Mouse (Mus musculus): Measurements from ENCODE around the gene Pde4d. TPM values are rescaled to one million over a fixed set of nuclear protein-coding genes. Genes with fewer than 3 reads are reported as not detected.

Gene Pde4d
- polyA plus RNA-seq, 1 experiment: 33.8 TPM

DNA sequence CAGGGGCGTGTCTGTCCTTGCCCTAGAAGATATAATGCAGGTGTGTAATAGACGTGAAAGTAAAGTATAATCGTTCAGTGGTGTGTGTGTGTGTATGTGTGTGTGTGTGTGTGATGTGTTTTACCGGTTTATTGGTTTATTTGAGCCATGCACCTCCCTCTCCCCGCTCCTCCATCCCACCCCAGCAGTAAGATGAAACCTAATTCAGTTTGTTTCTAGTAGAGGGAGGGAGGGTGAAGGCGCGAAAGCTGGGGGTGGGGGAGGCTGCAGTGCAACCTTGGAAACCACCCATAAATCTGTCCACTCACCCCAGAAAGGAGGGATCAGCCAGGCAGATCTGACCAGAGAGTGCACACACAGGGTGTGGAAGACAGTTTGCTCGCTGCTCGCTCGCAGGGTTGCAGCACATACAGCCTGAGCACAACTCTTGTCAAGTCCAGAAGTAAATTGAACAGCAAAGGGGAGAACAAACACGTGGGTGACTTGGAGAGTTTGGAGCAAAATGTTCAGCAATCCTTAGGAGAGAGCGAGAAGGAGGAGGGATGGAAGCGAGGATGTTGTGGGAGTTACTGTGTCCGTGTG, 667.6 kb downstream of the Pde4d start:
- H3K4me1 ChIP-seq (ENCODE audit: control insufficient read depth, insufficient read depth, low read length): peaks cover 10% of the 10 kb centered on the region; the same call in 1 of the 2 replicates
- H3K27me3 ChIP-seq (ENCODE audit: control insufficient read depth, insufficient read depth, low read length): no peaks in the 10 kb centered on the region
- H3K27ac ChIP-seq (ENCODE audit: insufficient read depth, low read length): peak overlapping the region; percentile 91
- DNase-seq: peak; percentile 76 to 81
- WGBS: 3% methylated on average over 14 of the region's 14 CpGs
- H3K4me3 ChIP-seq (replicated peaks; ENCODE audit: insufficient read depth, low read depth, low read length): peak overlapping the region; percentile 93
- peak; percentile 85; the same call in 1 of the 2 replicates for TF ChIP-seq POLR2A (IDR thresholded peaks at IDR 0.05; ENCODE audit: borderline replicate concordance, insufficient read depth, low read length)
- no peak for TF ChIP-seq CTCF (IDR thresholded peaks at IDR 0.05; ENCODE audit: borderline replicate concordance, insufficient read depth, low read depth, low read length)

DNA sequence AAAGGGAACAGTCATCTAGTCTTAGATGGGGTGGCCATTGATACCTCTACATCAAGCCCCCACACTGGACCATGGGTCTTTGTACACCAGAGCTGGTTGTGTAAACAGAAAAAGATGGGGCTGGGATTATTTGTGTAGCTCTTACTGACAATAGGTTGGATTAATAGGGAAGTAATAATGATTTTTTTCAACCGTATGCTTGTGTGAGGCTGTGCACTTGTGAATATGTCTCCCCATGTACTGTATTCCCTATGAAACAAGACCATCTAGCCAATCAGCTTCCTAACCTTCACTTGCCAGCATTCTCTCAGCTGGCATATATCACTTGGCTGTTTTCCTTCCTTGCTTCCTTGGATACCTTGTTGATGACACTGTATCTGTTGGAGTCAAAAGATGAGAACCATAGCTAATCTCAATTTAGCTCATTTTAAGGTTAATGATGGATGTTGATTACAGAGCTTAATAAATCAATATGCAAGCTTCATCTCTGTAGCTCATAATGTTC, 668.6 kb downstream of the Pde4d start:
- WGBS: 26% methylated on average over 1 of the region's 1 CpGs
- peak overlapping the region; percentile 93 for H3K4me3 ChIP-seq (replicated peaks; ENCODE audit: insufficient read depth, low read depth, low read length)
- peaks cover 12% of the 10 kb centered on the region; the same call in 1 of the 2 replicates for H3K4me1 ChIP-seq (ENCODE audit: control insufficient read depth, insufficient read depth, low read length)
- peak overlapping the region; percentile 90; the same call in 1 of the 2 replicates for H3K27ac ChIP-seq (ENCODE audit: insufficient read depth, low read length)
- no peaks in the 10 kb centered on the region for H3K27me3 ChIP-seq (ENCODE audit: control insufficient read depth, insufficient read depth, low read length)
- TF ChIP-seq POLR2A (IDR thresholded peaks at IDR 0.05; ENCODE audit: borderline replicate concordance, insufficient read depth, low read length) (no peak), CTCF (IDR thresholded peaks at IDR 0.05; ENCODE audit: borderline replicate concordance, insufficient read depth, low read depth, low read length) (no peak)
- DNase-seq: peak; percentile 21 to 74

DNA sequence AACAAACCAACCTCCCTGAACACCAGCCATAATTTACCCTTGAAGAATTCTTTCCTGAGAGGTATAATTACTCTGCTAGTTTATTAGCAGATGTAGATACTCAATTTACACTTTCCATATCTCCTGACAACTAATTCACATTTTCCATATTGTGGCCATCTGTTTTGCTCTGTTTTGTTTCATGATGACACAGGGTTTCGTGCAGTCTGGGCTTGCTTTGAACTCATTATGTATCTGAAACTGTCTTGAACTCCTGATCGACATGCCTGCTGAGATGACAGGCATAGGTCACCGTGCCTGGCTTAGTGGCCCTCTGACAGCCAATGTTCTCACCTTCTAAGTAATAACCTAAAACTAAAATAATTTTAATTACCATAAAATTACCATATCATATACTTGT, 672.1 kb downstream of the Pde4d start:
- 42% methylated on average over 3 of the region's 3 CpGs for WGBS
- TF ChIP-seq POLR2A (IDR thresholded peaks at IDR 0.05; ENCODE audit: borderline replicate concordance, insufficient read depth, low read length): no peak
- no peak for TF ChIP-seq CTCF (IDR thresholded peaks at IDR 0.05; ENCODE audit: borderline replicate concordance, insufficient read depth, low read depth, low read length)
- no peaks in the 10 kb centered on the region for H3K27me3 ChIP-seq (ENCODE audit: control insufficient read depth, insufficient read depth, low read length)
- no peak overlapping the region for H3K27ac ChIP-seq (ENCODE audit: insufficient read depth, low read length)
- H3K4me1 ChIP-seq (ENCODE audit: control insufficient read depth, insufficient read depth, low read length): peaks cover 9% of the 10 kb centered on the region; the same call in 1 of the 2 replicates
- no peak overlapping the region for H3K4me3 ChIP-seq (replicated peaks; ENCODE audit: insufficient read depth, low read depth, low read length)
- DNase-seq: no peak

DNA sequence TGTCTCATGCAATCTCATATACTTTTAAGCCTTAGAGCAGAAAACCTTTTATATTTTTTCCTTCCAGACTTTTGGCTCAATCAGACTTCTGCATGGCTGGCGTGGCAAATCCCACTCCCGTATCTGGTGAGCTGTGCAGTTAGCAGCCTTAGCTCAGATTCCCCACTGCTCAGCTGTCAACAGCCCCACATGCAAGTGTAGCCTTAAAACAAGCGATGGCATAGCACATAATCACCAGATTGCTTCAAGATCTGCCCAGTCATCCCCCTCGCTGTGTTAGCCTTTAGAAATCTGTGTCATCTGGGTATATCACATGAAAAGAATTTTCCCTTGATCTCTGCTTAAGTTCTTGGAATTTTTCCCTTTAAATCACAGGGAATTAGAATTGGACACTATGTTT, 686.7 kb downstream of the Pde4d start:
- 12% methylated on average over 4 of the region's 4 CpGs for WGBS

DNA sequence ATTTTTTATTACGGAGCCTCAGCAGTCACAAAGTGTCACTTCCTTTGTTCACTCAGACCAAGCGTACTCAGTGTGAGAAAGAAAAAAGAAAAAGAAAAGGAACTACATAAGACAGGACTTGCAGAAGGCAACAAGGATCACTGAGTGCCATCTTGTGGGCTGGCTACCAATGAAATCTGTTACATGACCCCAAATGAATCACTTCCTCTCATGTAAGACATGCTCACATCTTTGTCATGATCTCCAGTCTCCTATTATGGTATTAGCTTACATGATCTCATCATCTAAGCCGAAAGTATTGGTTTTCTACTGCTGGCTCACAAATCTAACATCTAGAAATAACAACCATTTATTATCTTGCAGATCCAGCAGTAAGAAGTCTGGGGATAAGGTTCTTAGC, 709.0 kb downstream of the Pde4d start:
- WGBS: 82% methylated on average over 3 of the region's 3 CpGs
- Histone ChIP-seq H3K4me3 (replicated peaks; ENCODE audit: insufficient read depth, low read depth, low read length) (no peak overlapping the region), H3K4me1 (ENCODE audit: control insufficient read depth, insufficient read depth, low read length) (no peaks in the 10 kb centered on the region), H3K27me3 (ENCODE audit: control insufficient read depth, insufficient read depth, low read length) (no peaks in the 10 kb centered on the region), H3K27ac (ENCODE audit: insufficient read depth, low read length) (no peak overlapping the region)
- TF ChIP-seq POLR2A (IDR thresholded peaks at IDR 0.05; ENCODE audit: borderline replicate concordance, insufficient read depth, low read length): no peak
- no peak for TF ChIP-seq CTCF (IDR thresholded peaks at IDR 0.05; ENCODE audit: borderline replicate concordance, insufficient read depth, low read depth, low read length)
- DNase-seq: no peak

More for the DNA sequence above, 686.7 kb downstream of the Pde4d start:
- TF ChIP-seq CTCF (IDR thresholded peaks at IDR 0.05; ENCODE audit: borderline replicate concordance, insufficient read depth, low read depth, low read length) (no peak), POLR2A (IDR thresholded peaks at IDR 0.05; ENCODE audit: borderline replicate concordance, insufficient read depth, low read length) (no peak)
- Histone ChIP-seq H3K27me3 (ENCODE audit: control insufficient read depth, insufficient read depth, low read length) (no peaks in the 10 kb centered on the region), H3K4me3 (replicated peaks; ENCODE audit: insufficient read depth, low read depth, low read length) (no peak overlapping the region), H3K27ac (ENCODE audit: insufficient read depth, low read length) (peak overlapping the region; percentile 43; the same call in 1 of the 2 replicates), H3K4me1 (ENCODE audit: control insufficient read depth, insufficient read depth, low read length) (peaks cover 13% of the 10 kb centered on the region)
- DNase-seq: peak; percentile 45 to 64

DNA sequence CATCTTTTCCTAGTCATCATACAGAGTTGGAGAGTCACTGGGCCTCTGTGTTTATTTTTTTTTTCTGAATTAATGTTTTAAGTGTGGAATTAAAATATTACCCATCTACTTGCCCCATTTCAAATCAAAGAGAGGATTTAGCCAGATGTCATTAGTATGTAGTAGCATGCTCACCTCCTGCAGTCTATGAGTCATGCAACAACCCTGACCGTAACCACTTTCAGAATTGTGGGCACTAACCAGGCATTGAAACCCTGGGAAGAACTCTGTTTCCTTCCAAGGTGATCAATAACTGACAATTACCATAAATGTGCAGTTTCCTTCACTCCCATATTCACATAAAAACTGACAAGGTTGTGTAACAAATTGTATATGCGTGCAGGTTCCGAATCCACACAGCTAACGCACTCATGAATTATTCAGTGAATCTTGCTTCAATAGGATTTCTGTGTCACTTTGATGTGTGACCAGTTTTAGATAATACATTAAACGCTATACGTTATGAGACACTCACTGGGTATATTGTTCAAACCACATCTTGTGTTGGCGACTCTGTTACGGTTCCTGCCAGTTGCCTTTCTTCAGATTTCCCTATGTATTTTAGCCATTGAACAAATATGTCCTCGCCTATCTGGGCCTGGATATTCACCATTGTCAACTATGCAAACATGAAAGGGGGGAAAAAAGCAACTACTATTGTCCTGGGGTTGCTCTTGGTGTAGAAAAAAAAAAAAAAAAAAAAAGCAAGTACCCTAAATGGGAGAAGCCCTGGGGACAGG, 719.0 kb downstream of the Pde4d start:
- H3K27me3 ChIP-seq (ENCODE audit: control insufficient read depth, insufficient read depth, low read length): no peaks in the 10 kb centered on the region
- H3K4me3 ChIP-seq (replicated peaks; ENCODE audit: insufficient read depth, low read depth, low read length): no peak overlapping the region
- DNase-seq: no peak
- peaks cover 12% of the 10 kb centered on the region; the same call in 1 of the 2 replicates for H3K4me1 ChIP-seq (ENCODE audit: control insufficient read depth, insufficient read depth, low read length)
- 77% methylated on average over 9 of the region's 9 CpGs for WGBS
- TF ChIP-seq POLR2A (IDR thresholded peaks at IDR 0.05; ENCODE audit: borderline replicate concordance, insufficient read depth, low read length) (no peak), CTCF (IDR thresholded peaks at IDR 0.05; ENCODE audit: borderline replicate concordance, insufficient read depth, low read depth, low read length) (no peak)
- no peak overlapping the region for H3K27ac ChIP-seq (ENCODE audit: insufficient read depth, low read length)

DNA sequence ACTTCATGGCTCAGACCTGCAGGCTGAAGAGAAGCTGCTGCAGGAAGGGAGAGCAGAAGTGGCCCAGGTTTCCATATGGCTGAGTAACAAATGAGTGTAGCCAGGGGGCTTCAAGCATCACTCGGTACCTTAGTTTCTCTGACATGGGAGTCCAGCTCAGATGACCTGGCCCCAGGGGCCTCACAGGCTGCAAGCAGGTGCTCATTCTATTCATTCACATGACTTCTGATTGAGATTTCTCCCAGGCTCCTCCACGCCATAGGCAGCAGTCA, 719.5 kb downstream of the Pde4d start:
- no peak overlapping the region for H3K27ac ChIP-seq (ENCODE audit: insufficient read depth, low read length)
- TF ChIP-seq CTCF (IDR thresholded peaks at IDR 0.05; ENCODE audit: borderline replicate concordance, insufficient read depth, low read depth, low read length) (no peak), POLR2A (IDR thresholded peaks at IDR 0.05; ENCODE audit: borderline replicate concordance, insufficient read depth, low read length) (no peak)
- no peak overlapping the region for H3K4me3 ChIP-seq (replicated peaks; ENCODE audit: insufficient read depth, low read depth, low read length)
- 83% methylated on average over 2 of the region's 2 CpGs for WGBS
- H3K4me1 ChIP-seq (ENCODE audit: control insufficient read depth, insufficient read depth, low read length): peaks cover 16% of the 10 kb centered on the region; the same call in 1 of the 2 replicates
- no peak for DNase-seq
- H3K27me3 ChIP-seq (ENCODE audit: control insufficient read depth, insufficient read depth, low read length): no peaks in the 10 kb centered on the region
